Mouse (Mus musculus) midbrain, embryonic 14.5 days (tissue): Measurements from ENCODE around the gene Lmo3. TPM values are rescaled to one million over a fixed set of nuclear protein-coding genes. Genes with fewer than 3 reads are reported as not detected.

Experiments used
- ATAC-seq: fragments of 200-750 bp; cut with Nextera tagmentation; 2 replicates; pipeline ENCODE4 v1.8.0; 2017; ENCODE audit warnings: moderate number of reproducible peaks, moderate library complexity; ENCODE audit not compliant: low FRiP score, low TSS enrichment
- DNase-seq: peaks from one replicate; pipeline ENCODE4 v3.0.0-alpha.2; 2015
- H3K27ac ChIP-seq: fragments of 300-500 bp; sonication (generic); replicated peaks from 2 replicates; pipeline ENCODE4 v1.5.1; 2014; ENCODE audit warnings: mild to moderate bottlenecking, low read depth, low read length, moderate library complexity
- H3K27me3 ChIP-seq: fragments of 300-500 bp; sonication (generic); 2 replicates; pipeline ENCODE4 v1.6.1; 2014; ENCODE audit warnings: low read length, control low read depth, mixed read lengths; ENCODE audit not compliant: control insufficient read depth, insufficient read depth
- H3K36me3 ChIP-seq: fragments of 300-500 bp; sonication (generic); 2 replicates; pipeline ENCODE4 v1.6.1; 2014; ENCODE audit warnings: low read length, control low read depth; ENCODE audit not compliant: control insufficient read depth, insufficient read depth
- H3K4me1 ChIP-seq: fragments of 300-500 bp; sonication (generic); 2 replicates; pipeline ENCODE4 v1.6.1; 2014; ENCODE audit warnings: mild to moderate bottlenecking, antibody characterized with exemption, low read length, control low read depth; ENCODE audit not compliant: control insufficient read depth, insufficient read depth
- H3K4me2 ChIP-seq: fragments of 300-500 bp; sonication (generic); 2 replicates; pipeline ENCODE4 v1.6.1; 2014; ENCODE audit warnings: mild to moderate bottlenecking, low read length, moderate library complexity
- H3K4me3 ChIP-seq: fragments of 300-500 bp; sonication (generic); replicated peaks from 2 replicates; pipeline ENCODE4 v1.5.1; 2014; ENCODE audit warnings: low read depth, low read length
- H3K9ac ChIP-seq: fragments of 300-500 bp; sonication (generic); replicated peaks from 2 replicates; pipeline ENCODE4 v1.6.1; 2014; ENCODE audit warnings: mild to moderate bottlenecking, low read length, moderate library complexity
- H3K9me3 ChIP-seq: fragments of 300-500 bp; sonication (generic); 2 replicates; pipeline ENCODE4 v1.6.1; 2016; ENCODE audit warnings: low read length, control low read depth, mixed read lengths; ENCODE audit not compliant: control insufficient read depth
- WGBS: fragments of 180-500 bp; shearing (Covaris S2); extraction: QIAGEN DNeasy Blood & Tissue Kit; methylation state at CpG from one replicate; pipeline ENCODE4 v1.1.7; 2014; 5-methylcytosine and 5-hydroxymethylcytosine counted together
- polyA plus RNA-seq: library from polyadenylated mRNA; unstranded; fragments of >200 nt; fragmentation: Nextera tagmentation; extraction: Ambion mirVana; gene quantifications from 2 replicates; pipeline ENCODE4 v1.2.1, GENCODE M21; 2014

Gene Lmo3
- polyA plus RNA-seq, 1 experiment from 2014 or later = 218 TPM

GRCm38 (mm10) chr6:138323325-138323724 lies 258.4 kb downstream of the Lmo3 start:
- 83% methylated on average over 14 of the region's 14 CpGs for WGBS
- H3K4me3 ChIP-seq = no peak overlapping the region
- H3K36me3 ChIP-seq = no peaks in the 10 kb centered on the region
- ATAC-seq (no peak; the same call in 1 of the 2 replicates), DNase-seq (peak; percentile 33)
- H3K9ac ChIP-seq = no peak overlapping the region
- no peaks in the 10 kb centered on the region for H3K4me1 ChIP-seq
- H3K27me3 ChIP-seq = no peaks in the 10 kb centered on the region
- no peaks in the 10 kb centered on the region for H3K9me3 ChIP-seq
- H3K4me2 ChIP-seq = no peak overlapping the region
- no peak overlapping the region for H3K27ac ChIP-seq

GRCm38 (mm10) chr6:138320190-138320737 lies 261.5 kb downstream of the Lmo3 start:
- no peak for ATAC-seq
- H3K27me3 ChIP-seq = no peaks in the 10 kb centered on the region
- H3K27ac ChIP-seq = no peak overlapping the region
- no peak overlapping the region for H3K9ac ChIP-seq
- H3K4me3 ChIP-seq = no peak overlapping the region
- H3K9me3 ChIP-seq = no peaks in the 10 kb centered on the region
- H3K4me1 ChIP-seq = no peaks in the 10 kb centered on the region
- no peak overlapping the region for H3K4me2 ChIP-seq
- H3K36me3 ChIP-seq = no peaks in the 10 kb centered on the region
- no peak for DNase-seq
- 91% methylated on average over 8 of the region's 8 CpGs for WGBS

Other genes with a start within 250 kb of the Lmo3 start
- 0.15 TPM in 1 of 2 replicates, not detected in the other for gene Igbp1b, start 76.6 kb upstream of the Lmo3 start, polyA plus RNA-seq